Mouse (Mus musculus) kidney, embryonic 14.5 days (tissue): ENCODE measurements around the gene Padi4. TPM values are rescaled to one million over a fixed set of nuclear protein-coding genes. Genes with fewer than 3 reads are reported as not detected.

Experiments used
- ATAC-seq: fragments of 200-750 bp; cut with Nextera tagmentation; 2 replicates; pipeline ENCODE4 v1.8.0; 2017; ENCODE audit warnings: moderate number of reproducible peaks, mild to moderate bottlenecking, moderate TSS enrichment, moderate library complexity; ENCODE audit not compliant: low FRiP score, low TSS enrichment
- H3K27ac ChIP-seq: fragments of 300-500 bp; sonication (generic); 2 replicates; pipeline ENCODE4 v1.5.1; 2014; ENCODE audit warnings: low read depth, mild to moderate bottlenecking, low read length, moderate library complexity, mixed read lengths
- H3K27me3 ChIP-seq: fragments of 300-500 bp; sonication (generic); 2 replicates; pipeline ENCODE4 v1.6.1; 2014; ENCODE audit warnings: mild to moderate bottlenecking, low read length; ENCODE audit not compliant: control insufficient read depth, insufficient read depth
- H3K36me3 ChIP-seq: fragments of 300-500 bp; sonication (generic); 2 replicates; pipeline ENCODE4 v1.6.1; 2014; ENCODE audit warnings: low read length, mixed read lengths; ENCODE audit not compliant: control insufficient read depth, insufficient read depth
- H3K4me1 ChIP-seq: fragments of 300-500 bp; sonication (generic); 2 replicates; pipeline ENCODE4 v1.6.1; 2014; ENCODE audit warnings: low read length, mixed read lengths; ENCODE audit not compliant: control insufficient read depth, insufficient read depth
- H3K4me2 ChIP-seq: fragments of 300-500 bp; sonication (generic); replicated peaks from 2 replicates; pipeline ENCODE4 v1.6.1; 2014; ENCODE audit warnings: low read depth, mild to moderate bottlenecking, low read length
- H3K4me3 ChIP-seq: fragments of 300-500 bp; sonication (generic); 2 replicates; pipeline ENCODE4 v1.5.1; 2014; ENCODE audit warnings: mild to moderate bottlenecking, low read length
- H3K9ac ChIP-seq: fragments of 300-500 bp; sonication (generic); 2 replicates; pipeline ENCODE4 v1.6.1; 2014; ENCODE audit warnings: low read depth, mild to moderate bottlenecking, low read length, moderate library complexity
- H3K9me3 ChIP-seq: fragments of 300-500 bp; sonication (generic); 2 replicates; pipeline ENCODE4 v1.6.1; 2016; ENCODE audit warnings: low read length; ENCODE audit not compliant: control insufficient read depth
- WGBS: fragments of 180-500 bp; shearing (Covaris S2); extraction: QIAGEN DNeasy Blood & Tissue Kit; methylation state at CpG from one replicate; pipeline ENCODE4 v1.1.7; 2014; 5-methylcytosine and 5-hydroxymethylcytosine counted together
- polyA plus RNA-seq: library from polyadenylated mRNA; unstranded; fragments of >200 nt; fragmentation: Nextera tagmentation; extraction: Ambion mirVana; gene quantifications from 2 replicates; pipeline ENCODE4 v1.2.1, GENCODE M21; 2014

Gene Padi4
- polyA plus RNA-seq, 1 experiment from 2014 or later: 1.3 TPM

DNA sequence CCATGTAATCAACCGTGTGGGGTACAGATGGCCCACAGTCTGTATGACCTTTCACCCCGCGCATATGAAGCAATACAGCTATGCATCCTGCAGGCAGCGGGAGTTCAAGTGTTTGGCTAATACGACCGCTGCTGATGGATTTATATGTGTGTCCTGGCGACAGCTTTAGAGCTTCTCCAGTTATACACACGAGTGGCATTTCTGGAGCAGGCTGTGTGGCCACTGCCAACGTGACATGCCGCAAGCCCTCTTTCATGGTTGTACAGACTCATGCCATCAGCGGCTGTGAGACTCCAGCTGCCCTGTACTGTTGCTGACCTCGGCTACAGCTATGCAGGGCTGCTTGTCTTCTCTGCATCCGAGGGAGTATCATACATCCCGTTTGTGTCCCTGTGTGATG is 6.5 kb upstream of the Padi4 start:
- peak; percentile 22; the same call in 1 of the 2 replicates for ATAC-seq
- H3K9me3 ChIP-seq: no peaks in the 10 kb centered on the region
- no peak overlapping the region for H3K9ac ChIP-seq
- no peaks in the 10 kb centered on the region for H3K27me3 ChIP-seq
- no peak overlapping the region for H3K4me2 ChIP-seq
- 42% methylated on average over 14 of the region's 14 CpGs for WGBS
- no peak overlapping the region for H3K27ac ChIP-seq
- no peak overlapping the region for H3K4me3 ChIP-seq
- no peaks in the 10 kb centered on the region for H3K36me3 ChIP-seq
- H3K4me1 ChIP-seq: no peaks in the 10 kb centered on the region

DNA sequence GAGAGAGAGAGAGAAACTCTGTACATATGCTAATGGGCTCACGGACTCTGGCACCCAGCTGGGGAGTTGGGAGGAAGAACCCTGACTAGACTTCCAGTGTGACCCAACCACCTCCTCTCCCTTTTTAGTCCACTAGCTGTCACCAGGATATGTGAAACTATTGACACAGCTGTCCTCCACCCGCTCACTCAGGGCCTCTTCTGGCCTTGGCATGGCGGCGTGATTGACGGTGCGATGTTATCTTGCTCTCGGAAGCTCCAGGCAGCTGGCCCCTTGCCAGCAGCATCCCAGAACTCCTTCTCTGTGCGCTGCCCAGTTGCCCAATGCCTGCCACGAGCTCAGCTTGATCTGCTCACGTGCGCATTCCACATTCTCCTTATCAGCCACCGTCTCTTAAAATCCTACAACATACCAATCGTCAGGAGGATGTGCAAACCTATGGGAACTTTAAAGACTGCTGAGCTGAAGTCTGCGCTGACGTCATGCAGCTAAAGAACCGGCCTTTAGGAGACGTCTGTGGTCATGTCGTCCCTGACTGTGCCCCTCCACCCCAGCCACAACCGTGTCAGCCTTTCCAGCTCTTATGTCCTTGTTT is 5.9 kb upstream of the Padi4 start:
- Histone ChIP-seq H3K27ac (no peak overlapping the region), H3K27me3 (no peaks in the 10 kb centered on the region), H3K4me2 (no peak overlapping the region), H3K4me3 (no peak overlapping the region), H3K9me3 (no peaks in the 10 kb centered on the region), H3K36me3 (no peaks in the 10 kb centered on the region), H3K4me1 (no peaks in the 10 kb centered on the region), H3K9ac (no peak overlapping the region)
- 20% methylated on average over 19 of the region's 19 CpGs for WGBS
- peak; percentile 86 for ATAC-seq

DNA sequence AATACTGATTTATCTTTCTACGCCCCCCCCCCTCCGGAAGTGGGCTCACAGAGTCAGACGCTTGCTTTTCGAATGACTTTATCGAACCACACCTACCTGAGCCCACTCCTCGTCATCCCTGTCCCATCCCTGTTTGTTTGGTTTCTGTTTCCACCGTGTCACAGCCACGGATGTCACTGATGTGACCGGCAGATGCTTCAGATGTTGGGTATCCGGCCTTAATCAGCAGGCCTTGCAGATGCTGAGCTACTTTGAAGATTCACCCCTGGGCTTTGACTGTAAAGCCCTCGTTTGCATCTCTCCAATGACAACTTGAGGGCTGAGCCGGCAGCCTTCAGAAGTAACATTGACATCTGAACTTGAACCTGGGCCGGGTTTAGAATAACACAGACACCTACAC is 2.6 kb upstream of the Padi4 start:
- H3K4me3 ChIP-seq: no peak overlapping the region
- no peak for ATAC-seq
- H3K27ac ChIP-seq: no peak overlapping the region
- no peak overlapping the region for H3K9ac ChIP-seq
- WGBS: 50% methylated on average over 13 of the region's 13 CpGs
- peaks cover 7% of the 10 kb centered on the region; the same call in 1 of the 2 replicates for H3K4me1 ChIP-seq
- no peaks in the 10 kb centered on the region for H3K27me3 ChIP-seq
- H3K9me3 ChIP-seq: no peaks in the 10 kb centered on the region
- no peak overlapping the region for H3K4me2 ChIP-seq
- no peaks in the 10 kb centered on the region for H3K36me3 ChIP-seq

DNA sequence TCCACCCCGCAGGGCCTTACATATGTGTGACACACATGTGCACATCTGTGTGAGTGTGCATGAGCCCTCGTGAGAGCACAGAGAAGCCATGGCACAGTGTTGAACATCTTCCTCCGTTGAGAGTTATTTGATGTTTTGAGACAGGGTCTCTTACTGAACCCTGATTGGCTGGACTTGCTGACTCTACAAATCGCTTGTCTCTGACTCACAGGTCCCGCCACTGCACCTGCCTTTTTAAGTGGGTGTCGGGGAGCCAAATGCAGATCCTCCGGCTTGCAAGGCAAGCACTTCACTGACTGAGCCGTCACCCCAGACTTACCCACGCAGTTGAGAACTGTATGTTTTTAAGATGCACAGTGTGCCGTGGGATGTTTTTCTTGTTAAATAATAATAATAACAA is 1.8 kb upstream of the Padi4 start:
- H3K9me3 ChIP-seq: no peaks in the 10 kb centered on the region
- H3K4me1 ChIP-seq: peaks cover 7% of the 10 kb centered on the region; the same call in 1 of the 2 replicates
- no peak for ATAC-seq
- H3K9ac ChIP-seq: no peak overlapping the region
- no peak overlapping the region for H3K4me2 ChIP-seq
- 84% methylated on average over 10 of the region's 10 CpGs for WGBS
- no peaks in the 10 kb centered on the region for H3K36me3 ChIP-seq
- H3K4me3 ChIP-seq: no peak overlapping the region
- no peaks in the 10 kb centered on the region for H3K27me3 ChIP-seq
- H3K27ac ChIP-seq: no peak overlapping the region

DNA sequence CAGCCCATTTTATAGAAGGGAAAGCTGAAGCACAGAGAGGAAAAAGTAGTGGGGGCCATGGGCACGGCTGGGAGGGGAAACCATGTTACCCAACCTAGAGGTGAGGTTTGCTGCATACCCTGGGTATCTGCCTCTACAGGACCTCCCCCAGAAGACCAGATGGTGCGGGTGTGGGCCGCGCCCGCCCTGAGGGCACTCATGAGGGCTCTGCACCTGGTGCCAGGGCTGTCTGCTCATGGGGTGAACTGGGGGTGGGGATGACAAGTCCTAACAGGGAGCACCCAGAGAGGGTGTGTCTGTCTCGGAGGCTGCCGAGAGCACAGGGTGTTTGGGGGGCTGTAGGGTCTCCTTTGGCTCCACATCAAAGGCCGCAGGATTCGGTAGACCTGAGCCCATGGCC is 857 bp upstream of the Padi4 start:
- peaks cover 7% of the 10 kb centered on the region; the same call in 1 of the 2 replicates for H3K4me1 ChIP-seq
- H3K36me3 ChIP-seq: no peaks in the 10 kb centered on the region
- no peaks in the 10 kb centered on the region for H3K9me3 ChIP-seq
- H3K4me2 ChIP-seq: no peak overlapping the region
- H3K4me3 ChIP-seq: no peak overlapping the region
- no peaks in the 10 kb centered on the region for H3K27me3 ChIP-seq
- no peak for ATAC-seq
- no peak overlapping the region for H3K27ac ChIP-seq
- WGBS: 91% methylated on average over 9 of the region's 9 CpGs
- H3K9ac ChIP-seq: no peak overlapping the region

DNA sequence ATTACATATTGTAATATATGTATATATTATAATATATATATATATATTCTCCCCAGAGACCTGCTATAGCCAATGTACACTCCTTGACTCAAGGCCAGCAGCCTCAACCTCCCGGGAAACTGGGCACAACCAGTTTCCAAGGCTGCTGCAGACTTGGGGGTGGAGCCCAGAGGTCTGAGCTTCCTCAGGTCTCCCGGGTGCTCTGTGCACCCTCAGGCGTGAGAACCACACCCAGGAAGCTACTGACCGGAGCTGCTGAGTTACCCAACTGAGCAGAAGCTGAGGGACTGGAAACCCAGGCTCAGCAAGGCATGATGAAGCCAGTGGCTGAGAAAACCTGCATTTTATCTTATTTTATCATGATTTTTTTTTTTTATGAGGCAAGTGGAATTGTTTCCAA is 2.9 kb downstream of the Padi4 start:
- H3K9ac ChIP-seq: no peak overlapping the region
- no peak overlapping the region for H3K4me3 ChIP-seq
- 39% methylated on average over 4 of the region's 4 CpGs for WGBS
- H3K4me1 ChIP-seq: peaks cover 7% of the 10 kb centered on the region; the same call in 1 of the 2 replicates
- 0 out of 2 replicates have a peak overlapping the region, but pooled peaks have one; percentile 37 for H3K27ac ChIP-seq
- no peak overlapping the region for H3K4me2 ChIP-seq
- H3K27me3 ChIP-seq: 0 out of 2 replicates have a peak, but pooled peaks cover 3% of the 10 kb centered on the region
- no peaks in the 10 kb centered on the region for H3K36me3 ChIP-seq
- ATAC-seq: no peak
- no peaks in the 10 kb centered on the region for H3K9me3 ChIP-seq

DNA sequence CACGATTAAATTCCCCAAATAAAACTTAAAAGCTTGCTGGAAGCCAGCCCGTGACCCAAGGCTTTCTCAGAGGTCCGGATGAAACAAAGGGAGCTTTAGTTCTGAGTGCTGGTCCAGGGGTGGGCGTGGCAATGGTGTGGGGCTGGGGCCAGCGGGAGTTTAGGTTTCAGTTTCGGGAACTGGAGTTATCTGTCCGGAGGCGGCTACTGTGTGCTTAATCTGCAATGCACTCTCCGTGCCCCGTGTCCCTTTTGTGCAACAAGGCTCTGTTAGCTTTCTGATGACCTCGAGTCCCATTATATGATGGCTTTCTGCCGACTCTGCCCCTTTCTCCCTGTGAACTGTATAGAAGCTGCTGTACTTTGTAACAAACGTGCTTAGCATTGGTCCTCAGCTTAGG is 3.6 kb downstream of the Padi4 start:
- Histone ChIP-seq H3K4me1 (peaks cover 7% of the 10 kb centered on the region; the same call in 1 of the 2 replicates), H3K27me3 (0 out of 2 replicates have a peak, but pooled peaks cover 3% of the 10 kb centered on the region), H3K36me3 (no peaks in the 10 kb centered on the region), H3K4me2 (peak overlapping the region; percentile 48), H3K4me3 (peak overlapping the region; percentile 27), H3K9me3 (no peaks in the 10 kb centered on the region), H3K27ac (peak overlapping the region; percentile 20; the same call in 1 of the 2 replicates), H3K9ac (peak overlapping the region; percentile 18; the same call in 1 of the 2 replicates)
- 7% methylated on average over 13 of the region's 13 CpGs for WGBS
- ATAC-seq: no peak

DNA sequence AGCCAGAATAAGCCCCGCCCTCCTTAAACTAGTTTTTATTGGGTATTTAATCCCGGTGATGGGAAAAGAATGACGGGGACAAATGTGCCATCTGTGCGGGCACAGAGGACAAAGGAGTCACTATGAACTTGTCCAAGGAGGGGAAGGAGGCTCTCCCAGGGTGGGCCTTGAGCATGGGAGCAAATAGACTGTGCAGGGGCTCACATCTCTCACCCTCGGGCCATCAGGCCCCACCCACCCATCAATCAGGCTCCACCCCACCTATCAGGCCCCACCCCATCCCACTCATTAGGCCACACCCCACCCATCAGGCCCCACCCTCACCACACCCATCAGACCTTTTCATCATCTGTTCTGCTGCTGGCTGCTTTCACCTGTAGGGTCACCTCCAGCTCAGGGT is 5.1 kb downstream of the Padi4 start:
- Histone ChIP-seq H3K4me2 (no peak overlapping the region), H3K4me1 (peaks cover 7% of the 10 kb centered on the region; the same call in 1 of the 2 replicates), H3K9ac (no peak overlapping the region), H3K27ac (no peak overlapping the region), H3K27me3 (0 out of 2 replicates have a peak, but pooled peaks cover 3% of the 10 kb centered on the region), H3K36me3 (no peaks in the 10 kb centered on the region), H3K9me3 (no peaks in the 10 kb centered on the region), H3K4me3 (no peak overlapping the region)
- WGBS: 86% methylated on average over 5 of the region's 5 CpGs
- no peak for ATAC-seq

DNA sequence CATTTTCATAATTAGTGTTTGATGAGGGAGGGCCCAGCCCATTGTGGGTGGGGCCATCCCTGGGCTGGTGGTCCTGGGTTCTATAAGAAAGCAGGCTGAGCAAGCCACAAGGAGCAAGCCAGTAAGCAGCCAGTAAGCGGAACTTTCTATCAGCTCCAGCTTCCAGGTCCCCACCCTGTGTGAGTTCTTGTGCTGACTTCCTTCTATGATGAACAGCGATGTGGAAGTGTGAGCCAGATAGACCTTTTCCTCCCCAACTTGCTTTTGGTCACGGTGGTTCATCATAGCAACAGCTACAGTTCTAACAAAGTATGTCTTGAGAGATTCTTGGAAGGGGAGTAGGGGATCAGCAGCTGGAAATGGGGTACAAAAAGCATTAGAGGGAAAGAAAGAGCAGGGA is 8.1 kb downstream of the Padi4 start:
- H3K9ac ChIP-seq: no peak overlapping the region
- no peak overlapping the region for H3K4me3 ChIP-seq
- H3K27ac ChIP-seq: no peak overlapping the region
- H3K4me2 ChIP-seq: no peak overlapping the region
- no peaks in the 10 kb centered on the region; the same call in 1 of the 2 replicates for H3K4me1 ChIP-seq
- 0 out of 2 replicates have a peak, but pooled peaks cover 3% of the 10 kb centered on the region for H3K27me3 ChIP-seq
- no peaks in the 10 kb centered on the region for H3K9me3 ChIP-seq
- no peak for ATAC-seq
- 81% methylated on average over 3 of the region's 3 CpGs for WGBS
- H3K36me3 ChIP-seq: no peaks in the 10 kb centered on the region
